Mouse (Mus musculus) forelimb bud, embryonic 11.5 days (tissue): ENCODE measurements at regions not wholly inside any gene's neighbourhood (a gene's known extent, or its start where the extent isn't known, plus 50 kb on each side); places are given as distances from the start of the nearest gene placed in this dataset.
A peak's percentile ranks its signal among the peaks of the same experiment; 100 is the strongest.

Source experiments
- DNase-seq: peaks from one replicate; pipeline ENCODE4 v3.0.0-alpha.2; 2012; ENCODE audit warnings: low read depth, low spot score

DNA sequence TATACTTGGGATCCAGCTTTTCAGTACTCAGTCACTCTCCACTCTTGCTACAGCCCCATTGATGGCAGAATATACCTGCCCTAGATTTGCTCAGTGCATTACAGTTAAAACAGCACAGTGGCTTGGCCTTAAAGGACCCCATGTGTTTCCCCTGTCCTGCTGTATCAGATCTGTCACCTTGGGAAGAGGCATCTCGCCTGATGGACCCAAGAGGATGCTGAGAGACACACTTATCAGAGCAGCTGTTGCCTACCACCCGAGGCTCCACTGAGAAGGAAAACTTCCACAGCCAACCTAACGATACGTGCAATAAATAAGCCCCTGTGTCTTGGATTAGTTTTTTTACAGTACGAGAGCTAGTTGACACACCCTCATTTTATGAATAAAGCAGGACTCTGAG, 411.8 kb upstream of the Sall1 start:
- DNase-seq = no peak

- no peak for DNase-seq
Observed at GRCm38 (mm10) chr8:89454197-89454596, 410.2 kb upstream of the Sall1 start.

- DNase-seq = no peak
Observed at GRCm38 (mm10) chr8:89453724-89454123, 409.8 kb upstream of the Sall1 start.

GRCm38 (mm10) chr8:89444466-89444865, 400.5 kb upstream of the Sall1 start:
- DNase-seq = no peak

DNA sequence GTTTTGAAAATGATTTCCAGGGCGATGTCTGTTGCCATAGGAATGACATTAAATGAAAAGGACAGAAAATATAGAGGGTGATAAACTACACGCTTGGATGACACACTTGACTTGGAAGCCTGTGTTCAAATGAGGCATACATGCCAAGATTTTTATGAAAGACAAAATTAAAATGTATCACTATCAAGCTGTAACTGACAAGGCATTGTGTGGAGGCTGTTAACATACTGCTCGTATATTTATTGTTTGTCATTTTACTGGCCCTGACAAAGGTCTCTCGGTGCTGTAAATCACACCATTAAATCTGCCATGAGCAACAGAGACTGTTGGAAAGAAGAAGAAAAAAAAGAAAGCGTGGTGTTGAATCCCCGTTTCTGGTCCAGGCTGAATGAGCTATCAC, 395.3 kb upstream of the Sall1 start:
- no peak for DNase-seq

- no peak for DNase-seq
Observed at GRCm38 (mm10) chr8:89426969-89427368, 383.0 kb upstream of the Sall1 start.

- no peak for DNase-seq
Observed at GRCm38 (mm10) chr8:89415287-89415686, 371.3 kb upstream of the Sall1 start.

GRCm38 (mm10) chr8:89412500-89412899, 368.5 kb upstream of the Sall1 start:
- DNase-seq = no peak

- peak; percentile 47 for DNase-seq
Observed at GRCm38 (mm10) chr8:89412046-89412445, 368.1 kb upstream of the Sall1 start.

- DNase-seq = no peak
Observed at GRCm38 (mm10) chr8:89406688-89407087, 362.7 kb upstream of the Sall1 start.

DNA sequence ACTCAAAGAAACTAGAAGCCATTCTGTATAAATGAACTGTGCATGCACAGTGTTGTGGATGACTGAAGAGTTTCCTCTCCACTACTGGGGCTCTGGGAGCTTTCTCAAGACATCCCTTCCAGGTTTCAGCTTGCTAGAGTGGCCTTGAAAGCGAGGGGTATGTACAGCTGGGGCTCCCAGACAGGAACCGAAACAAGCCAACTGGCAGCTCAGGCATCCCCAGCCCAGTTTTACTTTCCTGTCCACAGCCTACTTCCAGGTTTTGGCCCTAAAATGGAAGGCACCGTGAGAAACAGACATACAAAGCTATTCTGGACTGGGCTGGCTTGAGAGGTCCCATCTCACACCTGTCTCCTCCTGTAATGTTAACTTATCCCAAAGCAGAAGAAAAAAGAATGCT, 360.3 kb upstream of the Sall1 start:
- DNase-seq = no peak

- no peak for DNase-seq
Observed at GRCm38 (mm10) chr8:89396673-89397072, 352.7 kb upstream of the Sall1 start.

GRCm38 (mm10) chr8:89392749-89393148, 348.8 kb upstream of the Sall1 start:
- no peak for DNase-seq

- peak; percentile 65 for DNase-seq
Observed at GRCm38 (mm10) chr8:89388761-89389160, 344.8 kb upstream of the Sall1 start.

DNA sequence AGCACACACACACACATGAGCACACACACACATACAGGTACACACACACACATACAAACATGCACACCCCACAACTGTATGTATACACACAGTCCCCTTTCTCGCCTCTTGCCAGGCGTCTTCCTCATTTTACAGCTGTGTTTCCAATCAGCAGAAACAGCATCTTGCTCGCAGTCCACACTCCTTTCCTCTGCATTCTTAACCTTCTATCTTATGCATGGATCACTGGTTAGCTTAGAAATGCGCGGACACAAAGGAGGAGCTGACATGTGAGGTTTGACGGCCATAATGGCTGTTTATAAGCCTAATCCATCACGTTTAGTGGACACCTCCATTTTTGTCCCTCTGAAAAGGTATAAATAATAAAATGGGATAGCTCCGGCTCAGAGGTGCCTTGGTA, 343.3 kb upstream of the Sall1 start:
- no peak for DNase-seq

GRCm38 (mm10) chr8:89385028-89385427, 341.1 kb upstream of the Sall1 start:
- DNase-seq = no peak

DNA sequence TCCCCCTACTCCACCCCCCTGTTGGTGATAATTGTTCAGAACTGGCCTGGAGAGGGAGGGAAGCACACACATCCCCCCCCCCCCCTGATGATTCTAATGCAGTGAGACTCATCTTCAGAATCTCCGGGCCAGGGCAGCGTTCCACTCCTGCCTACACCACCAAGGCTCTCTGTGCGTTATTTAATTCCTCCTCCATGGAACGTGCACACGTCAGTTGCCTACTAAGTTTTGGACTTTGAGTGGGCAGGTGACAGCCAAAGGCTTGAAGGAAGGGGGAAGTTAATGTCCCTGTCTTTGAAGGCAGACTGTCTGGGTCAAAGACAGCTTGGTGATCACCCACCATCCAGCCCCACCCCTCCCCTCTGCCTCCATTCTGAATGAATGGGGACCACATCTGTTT, 339.8 kb upstream of the Sall1 start:
- DNase-seq = no peak

DNA sequence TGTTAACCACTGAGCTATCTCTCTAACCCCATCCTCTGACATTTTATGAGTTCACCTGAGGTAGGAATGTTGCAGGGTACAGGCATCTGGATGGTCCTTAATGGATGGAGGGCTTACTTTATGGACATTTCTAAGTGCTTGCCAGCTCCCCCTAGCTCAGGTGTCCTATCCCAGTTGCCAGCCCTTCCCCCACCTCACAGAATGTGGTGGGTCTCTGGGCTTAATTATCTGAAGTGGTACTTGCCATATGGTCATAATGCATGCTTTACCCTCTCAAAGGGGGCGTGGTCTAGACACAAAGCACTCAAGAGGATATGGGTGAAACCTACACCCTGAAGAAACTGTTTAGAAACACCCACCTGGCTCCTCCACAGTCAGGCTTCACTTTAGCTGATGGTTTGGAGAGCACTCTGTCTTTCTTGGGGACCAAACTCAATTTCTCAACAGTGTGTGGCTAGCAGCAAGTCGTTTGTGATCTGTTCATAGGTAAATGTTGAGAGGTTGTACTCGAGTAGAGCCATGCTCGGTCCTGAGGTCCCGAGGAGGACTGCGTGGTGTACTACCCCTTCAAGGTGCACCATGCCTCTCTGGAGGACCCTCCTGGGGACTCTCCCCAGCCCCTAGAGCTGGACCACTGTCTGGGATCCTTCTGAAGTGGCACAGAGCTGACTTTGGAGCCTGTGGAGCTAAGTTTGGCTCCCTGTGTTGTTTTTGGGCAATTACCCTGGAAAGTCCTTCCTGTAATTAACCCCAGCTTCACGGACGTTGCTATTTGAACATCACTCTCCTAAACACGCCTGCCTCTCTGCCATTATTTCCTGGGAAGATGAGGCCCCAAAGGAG, 338.8 kb upstream of the Sall1 start:
- DNase-seq = peak; percentile 69

GRCm38 (mm10) chr8:89380436-89380835, 336.5 kb upstream of the Sall1 start:
- DNase-seq = no peak

DNA sequence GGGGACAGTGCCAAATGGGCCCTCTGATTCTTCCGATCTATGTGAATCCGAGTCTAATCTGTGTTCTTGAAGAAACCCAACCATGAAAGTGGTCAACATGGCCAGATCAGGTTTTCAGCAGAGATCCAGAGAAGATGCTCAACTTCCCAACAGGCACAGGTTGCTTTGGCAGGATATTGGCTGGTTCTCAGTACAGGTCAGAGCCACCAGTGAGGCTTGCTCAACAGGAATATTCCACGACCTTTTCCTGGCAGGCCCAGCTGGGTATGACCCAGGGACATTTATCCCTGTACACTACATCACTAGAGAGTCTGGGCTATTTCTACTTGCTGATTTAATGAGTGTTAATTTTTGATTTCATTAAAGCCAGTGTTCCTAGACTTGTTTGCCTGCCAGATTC, 328.8 kb upstream of the Sall1 start:
- no peak for DNase-seq

DNA sequence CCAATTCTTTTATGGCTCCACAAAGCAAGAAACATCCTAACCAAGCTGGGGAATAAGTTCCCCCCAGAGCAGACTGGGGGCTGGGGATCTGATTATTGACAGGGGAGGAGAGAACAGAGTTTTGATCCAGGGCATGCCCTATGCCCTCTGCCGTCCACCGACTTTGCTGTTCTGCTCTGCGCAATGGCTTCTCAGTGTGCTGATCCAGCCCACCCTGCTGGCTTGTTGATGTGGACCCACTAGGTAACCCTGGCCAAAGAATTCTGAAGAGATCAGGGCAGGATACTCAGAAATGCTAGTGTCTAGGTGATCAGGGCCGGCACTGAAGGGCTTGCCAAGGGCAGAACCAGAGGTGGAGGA, 327.8 kb upstream of the Sall1 start:
- DNase-seq = no peak

- no peak for DNase-seq
Observed at GRCm38 (mm10) chr8:89370816-89371772, 327.1 kb upstream of the Sall1 start.

DNA sequence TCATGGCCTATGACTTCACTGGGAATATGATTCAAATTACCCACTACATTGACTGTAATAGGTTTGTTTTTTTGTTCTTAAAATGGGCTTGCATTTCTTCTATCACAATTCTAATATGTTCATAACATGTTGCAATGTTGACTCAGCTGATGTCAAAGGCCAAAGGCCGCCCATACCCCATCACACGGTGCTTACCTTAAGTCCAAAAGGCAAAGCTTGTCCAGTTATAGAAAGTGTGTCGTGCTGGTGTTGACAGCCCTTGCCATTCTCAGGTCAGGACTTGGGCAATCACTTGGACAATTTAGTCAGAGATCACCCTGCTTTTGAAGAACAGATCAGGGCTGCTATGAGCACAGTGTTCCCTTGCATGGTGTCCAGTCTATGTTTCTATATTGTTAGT, 321.5 kb upstream of the Sall1 start:
- DNase-seq = no peak
